Mouse (Mus musculus) kidney, adult 2 months (tissue): ENCODE results near the gene Clspn.

Source experiments
- CTCF ChIP-seq: fragments of 200-500 bp; conservative IDR thresholded peaks from 2 replicates; pipeline ENCODE4 v1.5.1; 2011; ENCODE audit warnings: low read depth, mild to moderate bottlenecking, control low read depth, low read length, moderate library complexity, mixed read lengths; ENCODE audit not compliant: insufficient read depth, insufficient read length
- POLR2A ChIP-seq: fragments of 200-500 bp; IDR thresholded peaks from one replicate; pipeline ENCODE4 v1.6.1; 2011; ENCODE audit warnings: low read depth, low read length, control low read depth

GRCm38 (mm10) chr4:126620349-126620874 is 63.7 kb downstream of the Clspn start:
- TF ChIP-seq CTCF (no peak), POLR2A (no peak)
